8 mouse cellular contexts compared by ENCODE assay signal in genomic region chr3:51700731-51701280, GRCm38 (mm10). TPM values are rescaled to one million over a fixed set of nuclear protein-coding genes. Genes with fewer than 3 reads are reported as not detected.
DNase-seq lines count a peak whose midpoint lies in the region; ATAC-seq and TF ChIP-seq lines count a peak whose summit lies in the region.

No protein-coding gene starts in this region.

- TF ChIP-seq POLR2A in olfactory bulb, adult 2 months (IDR thresholded peaks at IDR 0.05; ENCODE audit: insufficient read depth, low read depth, low read length) = no peak

- H3K4me3 ChIP-seq in intestine, embryonic 16.5 days (ENCODE audit: low read length) = peak overlapping the region; percentile 47
- peak overlapping the region; percentile 43 for H3K4me3 ChIP-seq in olfactory bulb, adult 2 months (ENCODE audit: insufficient read depth, low read depth, low read length)

- H3K27ac ChIP-seq in intestine, embryonic 16.5 days (ENCODE audit: low read length) = no peak overlapping the region; the same call in 1 of the 2 replicates
- H3K27ac ChIP-seq in olfactory bulb, adult 2 months (ENCODE audit: insufficient read depth, low read depth, low read length) = peak overlapping the region; percentile 94

- H3K4me1 ChIP-seq in intestine, embryonic 16.5 days (ENCODE audit: control insufficient read depth, insufficient read depth, low read length) = peaks cover 22% of the 10 kb centered on the region
- peaks cover 23% of the 10 kb centered on the region for H3K4me1 ChIP-seq in olfactory bulb, adult 2 months (ENCODE audit: control insufficient read depth, insufficient read depth, low read length)

- H3K9ac ChIP-seq in intestine, embryonic 16.5 days (ENCODE audit: low read depth, low read length) = peak overlapping the region; percentile 66

- no peaks in the 10 kb centered on the region for H3K36me3 ChIP-seq in intestine, embryonic 16.5 days (ENCODE audit: control insufficient read depth, insufficient read depth, low read length)

- WGBS in intestine, embryonic 16.5 days = 27% methylated on average over 15 of the region's 15 CpGs
- 3% methylated on average over 15 of the region's 15 CpGs for WGBS in olfactory bulb, adult 2 months

- H3K9me3 ChIP-seq in intestine, embryonic 16.5 days (ENCODE audit: control insufficient read depth, low read length) = no peaks in the 10 kb centered on the region

- ATAC-seq in intestine, embryonic 16.5 days = no peak

- H3K4me2 ChIP-seq in intestine, embryonic 16.5 days (ENCODE audit: low read depth, low read length) = peak overlapping the region; percentile 76

- H3K27me3 ChIP-seq in intestine, embryonic 16.5 days (replicated peaks; ENCODE audit: control insufficient read depth, insufficient read depth, low read length) = no peaks in the 10 kb centered on the region

- peak; percentile 28 for DNase-seq in adrenal gland, postnatal 14 days
- no peak for DNase-seq in adrenal gland, postnatal 4 days (ENCODE audit: low spot score in 2 of 2)
- DNase-seq in right cerebral cortex, postnatal 10 days (ENCODE audit: low spot score in 2 of 2) = peak; percentile 43 to 54
- DNase-seq in right cerebral cortex, postnatal 25 days = no peak
- peak; percentile 24 to 47 for DNase-seq in lung, adult 18-20 months
- no peak for DNase-seq in testis, postnatal 10 days (ENCODE audit: low spot score)

- no peak for TF ChIP-seq CTCF in olfactory bulb, adult 2 months (IDR thresholded peaks at IDR 0.05; ENCODE audit: insufficient read depth, low read depth, low read length)

RNA-seq across cellular contexts. Expression of gene Mgst2, which starts 40.6 kb away (rescaled TPM):
- 65.8 and 71.2 TPM in 2 replicates for total RNA-seq in adrenal gland, postnatal 14 days (2021)
- 10 to 100 TPM; 63.7 to 69.5 TPM for total RNA-seq in adrenal gland, postnatal 4 days (2021)
- 49.8 and 61.7 TPM in 2 replicates for polyA plus RNA-seq in intestine, embryonic 16.5 days (2015; fragmentation: Nextera tagmentation; extraction: Ambion mirVana)
- not detected in 2 replicates for polyA plus RNA-seq in olfactory bulb, adult 2 months (2012; ENCODE audit: insufficient read depth, insufficient read length, low replicate concordance, missing spikeins)

Comparison
In these comparisons a context has a peak if more than half of its experiments do, and no peak if none do; other contexts are left out.
1. DNase-seq: peak in adrenal gland, postnatal 14 days (single experiment), right cerebral cortex, postnatal 10 days (2 of 2) and lung, adult 18-20 months (2 of 2); none in adrenal gland, postnatal 4 days (0 of 2), right cerebral cortex, postnatal 25 days (single experiment) and testis, postnatal 10 days (single experiment).